In the genomic region with DNA sequence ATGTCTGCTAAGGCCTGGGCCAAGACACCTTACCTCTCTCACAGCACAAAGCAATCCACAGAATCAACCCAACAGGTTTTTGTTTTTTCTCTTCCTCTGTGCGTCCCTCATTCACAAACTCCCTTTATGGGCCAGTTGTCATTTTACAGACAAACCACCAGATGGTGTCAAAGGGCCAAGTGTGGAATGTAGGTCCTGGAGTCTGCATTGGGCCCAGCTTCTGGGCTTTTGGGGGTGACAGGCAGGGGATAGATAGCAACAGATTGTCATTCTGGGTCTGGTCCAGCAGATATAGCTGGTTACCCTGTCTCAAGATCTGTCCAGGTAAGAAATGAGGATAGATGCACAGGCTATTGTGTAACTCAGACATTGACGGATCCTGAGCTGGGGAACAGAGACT, we compare ENCODE assay signal across 8 mouse cellular contexts. TPM values are rescaled to one million over a fixed set of nuclear protein-coding genes. Genes with fewer than 3 reads are reported as not detected.
DNase-seq lines count a peak whose midpoint lies in the region; ATAC-seq and TF ChIP-seq lines count a peak whose summit lies in the region.

No protein-coding gene starts in this region.

- no peak overlapping the region for H3K27ac ChIP-seq in hindbrain, postnatal 0 days

- 41% methylated on average over 2 of the region's 2 CpGs for WGBS in hindbrain, postnatal 0 days

- peak; percentile 16 for DNase-seq in gastrocnemius, adult 18-20 months (ENCODE audit: low spot score)
- DNase-seq in gastrocnemius, postnatal 36 days: no peak
- DNase-seq in right cerebral cortex, postnatal 25 days: peak; percentile 40
- no peak for DNase-seq in right cerebral cortex, postnatal 36 days (ENCODE audit: low spot score in 2 of 2)
- peak; percentile 74 to 83 for DNase-seq in cerebellum, postnatal 10 days
- DNase-seq in hindbrain, postnatal 0 days (ENCODE audit: low spot score): peak; percentile 83
- DNase-seq in retina, postnatal 7 days (ENCODE audit: low read depth, low spot score): peak; percentile 49
- DNase-seq in frontal cortex, postnatal 14 days (ENCODE audit: low spot score in 2 of 2): no peak

- H3K27me3 ChIP-seq in hindbrain, postnatal 0 days (ENCODE audit: insufficient read depth, low read length): no peaks in the 10 kb centered on the region

- peaks cover 5% of the 10 kb centered on the region; the same call in 1 of the 2 replicates for H3K4me1 ChIP-seq in hindbrain, postnatal 0 days (ENCODE audit: insufficient read depth, low read length)

- H3K9ac ChIP-seq in hindbrain, postnatal 0 days (replicated peaks; ENCODE audit: low read length): no peak overlapping the region

- no peak overlapping the region for H3K4me2 ChIP-seq in hindbrain, postnatal 0 days (ENCODE audit: low read depth, low read length)

- TF ChIP-seq CTCF in hindbrain, postnatal 0 days (IDR thresholded peaks at IDR 0.05; ENCODE audit: low read depth): peak; percentile 95

- peak; percentile 53 for ATAC-seq in hindbrain, postnatal 0 days

- intact Hi-C loops in gastrocnemius, postnatal 36 days (cut with DNase I): no loop called here

- no peaks in the 10 kb centered on the region for H3K9me3 ChIP-seq in hindbrain, postnatal 0 days (ENCODE audit: low read length)

- no peak overlapping the region for H3K4me3 ChIP-seq in hindbrain, postnatal 0 days (ENCODE audit: low read length)

- H3K36me3 ChIP-seq in hindbrain, postnatal 0 days (ENCODE audit: insufficient read depth, low read length): no peaks in the 10 kb centered on the region

RNA-seq across cellular contexts. Expression of a gene that starts 23.0 kb away (rescaled TPM):
- total RNA-seq in gastrocnemius, adult 18-20 months (2021): under 1 TPM; 0.39 to 0.90 TPM
- total RNA-seq in gastrocnemius, postnatal 36 days (2021): 1 to 10 TPM in 1 of 2 experiments, under 1 TPM in 1; 0.57 to 1.1 TPM
- 14.9 and 15.6 TPM in 2 replicates for total RNA-seq in hindbrain, postnatal 0 days (2014; rRNA removed)
- polyA plus RNA-seq in hindbrain, postnatal 0 days (2015; fragmentation: Nextera tagmentation; extraction: Ambion mirVana): 3.5 and 3.7 TPM in 2 replicates

Comparison
In these comparisons a context has a peak if more than half of its experiments do, and no peak if none do; other contexts are left out.
1. DNase-seq: peak in gastrocnemius, adult 18-20 months (single experiment), right cerebral cortex, postnatal 25 days (single experiment), cerebellum, postnatal 10 days (2 of 2), hindbrain, postnatal 0 days (single experiment) and retina, postnatal 7 days (single experiment); none in gastrocnemius, postnatal 36 days (0 of 2), right cerebral cortex, postnatal 36 days (0 of 2) and frontal cortex, postnatal 14 days (0 of 2).